Comparison of ENCODE assay signal across 7 mouse cellular contexts in genomic region chr2:32757056-32757845, GRCm38 (mm10). TPM values are rescaled to one million over a fixed set of nuclear protein-coding genes. Genes with fewer than 3 reads are reported as not detected.
DNase-seq lines count a peak whose midpoint lies in the region; ATAC-seq and TF ChIP-seq lines count a peak whose summit lies in the region.

Tor2a (plus strand) TSS chr2:32757234.

- peak within 1 kb of the TSS; percentile 74 for H3K4me2 ChIP-seq in intestine, postnatal 0 days (replicated peaks; ENCODE audit: low read depth)
- H3K4me2 ChIP-seq in midbrain, embryonic 12.5 days (replicated peaks) = peak within 1 kb of the TSS; percentile 56

- TF ChIP-seq POLR2A in small intestine, adult 2 months (IDR thresholded peaks at IDR 0.05; ENCODE audit: low read depth, low read length) = peak; percentile 44

- H3K36me3 ChIP-seq in embryonic facial prominence, embryonic 10.5 days (replicated peaks) = peaks cover 58% of the 10 kb centered on the region
- peaks cover 44% of the 10 kb centered on the region; the same call in 1 of the 2 replicates for H3K36me3 ChIP-seq in intestine, postnatal 0 days (ENCODE audit: control insufficient read depth, insufficient read depth)
- peaks cover 46% of the 10 kb centered on the region for H3K36me3 ChIP-seq in midbrain, embryonic 12.5 days
- peaks cover 24% of the 10 kb centered on the region for H3K36me3 ChIP-seq in small intestine, adult 2 months (ENCODE audit: control insufficient read depth, insufficient read depth, low read length)

- H3K4me3 ChIP-seq in embryonic facial prominence, embryonic 10.5 days = peak within 1 kb of the TSS; percentile 75
- H3K4me3 ChIP-seq in intestine, postnatal 0 days (ENCODE audit: low read depth, low read length) = peak within 1 kb of the TSS; percentile 63
- H3K4me3 ChIP-seq in midbrain, embryonic 12.5 days = peak within 1 kb of the TSS; percentile 69
- H3K4me3 ChIP-seq in small intestine, adult 2 months (ENCODE audit: low read depth, low read length) = peak within 1 kb of the TSS; percentile 87

- peaks cover 27% of the 10 kb centered on the region for H3K4me1 ChIP-seq in embryonic facial prominence, embryonic 10.5 days
- no peaks in the 10 kb centered on the region; the same call in 1 of the 2 replicates for H3K4me1 ChIP-seq in intestine, postnatal 0 days (replicated peaks; ENCODE audit: control insufficient read depth, insufficient read depth, low read length)
- peaks cover 10% of the 10 kb centered on the region for H3K4me1 ChIP-seq in midbrain, embryonic 12.5 days
- H3K4me1 ChIP-seq in small intestine, adult 2 months (ENCODE audit: control insufficient read depth, insufficient read depth, insufficient read length, low read length) = no peaks in the 10 kb centered on the region

- H3K9ac ChIP-seq in intestine, postnatal 0 days (ENCODE audit: low read depth, low read length) = peak within 1 kb of the TSS; percentile 79
- H3K9ac ChIP-seq in midbrain, embryonic 12.5 days (replicated peaks) = peak within 1 kb of the TSS; percentile 77

- ATAC-seq in intestine, postnatal 0 days = peak; percentile 93
- peak; percentile 91 for ATAC-seq in midbrain, embryonic 12.5 days (ENCODE audit: low FRiP score, low read depth)

- peak within 1 kb of the TSS; percentile 94 for H3K27ac ChIP-seq in embryonic facial prominence, embryonic 10.5 days (replicated peaks)
- peak within 1 kb of the TSS; percentile 85 for H3K27ac ChIP-seq in intestine, postnatal 0 days (ENCODE audit: low read depth, low read length)
- peak within 1 kb of the TSS; percentile 87 for H3K27ac ChIP-seq in midbrain, embryonic 12.5 days (replicated peaks)
- peak within 1 kb of the TSS; percentile 77 for H3K27ac ChIP-seq in small intestine, adult 2 months (ENCODE audit: insufficient read depth, low read depth, low read length)

- peaks cover 10% of the 10 kb centered on the region; the same call in 1 of the 2 replicates for H3K27me3 ChIP-seq in embryonic facial prominence, embryonic 10.5 days (replicated peaks; ENCODE audit: low read depth, poor library complexity, severe bottlenecking)
- no peaks in the 10 kb centered on the region for H3K27me3 ChIP-seq in intestine, postnatal 0 days (replicated peaks; ENCODE audit: control insufficient read depth, insufficient read depth, low read length)
- peaks cover 14% of the 10 kb centered on the region for H3K27me3 ChIP-seq in midbrain, embryonic 12.5 days
- H3K27me3 ChIP-seq in small intestine, adult 2 months (ENCODE audit: control insufficient read depth, insufficient read depth, low read length) = no peaks in the 10 kb centered on the region

- DNase-seq in adrenal gland, postnatal 10 days = peak; percentile 98
- peak; percentile 97 for DNase-seq in embryonic facial prominence, embryonic 10.5 days (ENCODE audit: low spot score)
- DNase-seq in gonadal fat pad, adult 2 months (ENCODE audit: low read depth) = peak; percentile 68
- DNase-seq in left cerebral cortex, postnatal 4 days = peak; percentile 98

- TF ChIP-seq CTCF in intestine, postnatal 0 days (IDR thresholded peaks at IDR 0.05; ENCODE audit: low read depth) = peak; percentile 95
- TF ChIP-seq CTCF in small intestine, adult 2 months (IDR thresholded peaks at IDR 0.05; ENCODE audit: extremely low read depth, insufficient read length, insufficient replicate concordance, low read depth, low read length) = peak; percentile 97

- WGBS in embryonic facial prominence, embryonic 10.5 days = under 1% methylated on average over 66 of the region's 66 CpGs
- under 1% methylated on average over 62 of the region's 66 CpGs for WGBS in intestine, postnatal 0 days
- under 1% methylated on average over 66 of the region's 66 CpGs for WGBS in midbrain, embryonic 12.5 days
- WGBS in small intestine, adult 2 months = under 1% methylated on average over 66 of the region's 66 CpGs

- H3K9me3 ChIP-seq in embryonic facial prominence, embryonic 10.5 days = no peaks in the 10 kb centered on the region
- H3K9me3 ChIP-seq in intestine, postnatal 0 days (ENCODE audit: control insufficient read depth) = no peaks in the 10 kb centered on the region
- H3K9me3 ChIP-seq in midbrain, embryonic 12.5 days = no peaks in the 10 kb centered on the region

- intact Hi-C loops in left cerebral cortex, postnatal 4 days (cut with DNase I) = loop anchor here (2.0 kb wide), 1 partner anchor 44 kb away; the partner anchor contains the start of gene Cdk9

RNA-seq across cellular contexts. Expression of gene Tor2a, which starts in this region (rescaled TPM):
- total RNA-seq in adrenal gland, postnatal 10 days (2021) = 10 to 100 TPM; 27.7 to 32.6 TPM
- polyA plus RNA-seq in embryonic facial prominence, embryonic 10.5 days (2016; fragmentation: Nextera tagmentation; extraction: Ambion mirVana) = 48.9 and 53.5 TPM in 2 replicates
- polyA plus RNA-seq in gonadal fat pad, adult 2 months (2012; rRNA removed) = 67.5 and 71.1 TPM in 2 replicates
- polyA plus RNA-seq in intestine, postnatal 0 days (2015; fragmentation: Nextera tagmentation; extraction: Ambion mirVana) = 59.2 and 60.4 TPM in 2 replicates
- total RNA-seq in left cerebral cortex, postnatal 4 days (2021) = 10 to 100 TPM; 29.3 to 30.5 TPM
- 50.2 and 53.4 TPM in 2 replicates for polyA plus RNA-seq in midbrain, embryonic 12.5 days (2016; fragmentation: Nextera tagmentation; extraction: Ambion mirVana)
- polyA plus RNA-seq in small intestine, adult 2 months (2012; rRNA removed) = 86.2 and 133 TPM in 2 replicates

Comparison
In these comparisons a context has a peak if more than half of its experiments do, and no peak if none do; other contexts are left out.
1. Peak in every context shown above with its lines: DNase-seq, ATAC-seq, H3K4me3 ChIP-seq and H3K27ac ChIP-seq.